Mouse (Mus musculus) cerebellum, adult 11-12 months (tissue): Measurements from ENCODE around the gene 1700016K19Rik.
"Not testable (repeated sequence)": the region's sequence is repeated elsewhere in the genome, so short reads cannot be mapped to it uniquely, and the experiment has no call there.

Experiments used
- DNase-seq: peaks from one replicate; pipeline ENCODE4 v3.0.0; 2022

The 1700016K19Rik gene

DNA sequence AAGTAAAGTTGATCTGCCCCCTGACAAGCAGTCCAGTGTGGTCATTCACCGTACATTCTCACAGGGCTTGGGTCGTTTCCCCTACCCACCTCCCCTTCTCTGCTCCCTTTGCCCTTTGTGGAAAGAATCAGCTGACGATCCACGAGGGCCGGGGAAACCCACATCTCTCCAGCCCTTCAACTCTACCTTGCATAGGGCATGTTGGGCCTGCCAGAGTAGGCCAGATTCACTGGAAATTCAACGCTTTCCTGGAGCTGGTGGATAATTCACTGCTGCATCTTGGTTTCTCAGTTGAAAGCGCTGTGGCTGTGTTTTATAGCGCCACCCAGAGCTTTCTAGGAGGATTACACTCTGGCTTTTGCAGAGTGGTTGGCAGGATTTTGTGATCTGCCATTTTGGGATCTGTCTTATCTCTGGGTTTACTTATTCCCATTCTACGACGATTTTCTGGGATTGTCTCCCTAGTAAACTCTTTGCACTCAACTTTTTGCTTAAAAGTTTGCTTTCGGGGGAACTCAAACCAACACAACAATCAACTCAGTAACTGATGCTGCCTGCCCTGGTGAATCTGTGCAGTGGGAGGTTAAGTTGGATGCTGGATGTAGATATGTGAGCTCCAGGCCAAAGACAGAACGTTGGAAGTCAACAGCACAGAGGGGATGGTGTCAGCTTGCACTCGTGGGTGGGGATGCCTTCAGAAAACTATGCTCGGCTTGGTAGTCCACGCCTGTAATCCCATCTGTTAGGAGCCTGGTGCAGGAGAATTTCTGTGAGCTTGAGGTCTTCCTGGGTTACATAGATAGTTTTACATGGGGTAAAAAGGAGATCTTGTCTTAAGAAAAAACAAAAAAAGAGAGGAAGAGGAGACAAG is 8.5 kb upstream of the 1700016K19Rik start:
- no peak for DNase-seq

- no peak for DNase-seq
These were observed 7.8 kb upstream of the 1700016K19Rik start for GRCm38 (mm10) chr11:75991911-75992310.

- no peak for DNase-seq
These were observed 7.2 kb upstream of the 1700016K19Rik start for GRCm38 (mm10) chr11:75992481-75992880.

DNA sequence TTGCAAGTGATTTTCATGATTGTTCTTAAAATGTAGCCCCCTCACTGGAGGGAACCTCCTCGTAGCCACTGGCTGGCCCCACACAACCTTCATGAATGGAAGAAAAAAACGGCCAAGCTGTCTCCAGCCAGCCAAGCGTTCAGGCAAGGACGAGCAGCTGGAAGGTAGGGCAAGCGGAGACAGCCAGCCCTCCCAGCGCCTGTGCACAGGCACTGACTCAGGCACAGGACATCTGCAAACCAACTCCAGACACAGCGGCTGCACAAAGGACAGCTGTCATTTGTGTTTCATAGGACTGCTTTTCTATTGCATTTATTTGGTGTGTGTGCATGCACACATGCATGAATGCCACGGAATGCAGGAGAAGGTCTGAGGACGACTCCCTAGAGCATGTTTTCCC is 5.4 kb upstream of the 1700016K19Rik start:
- no peak for DNase-seq

DNA sequence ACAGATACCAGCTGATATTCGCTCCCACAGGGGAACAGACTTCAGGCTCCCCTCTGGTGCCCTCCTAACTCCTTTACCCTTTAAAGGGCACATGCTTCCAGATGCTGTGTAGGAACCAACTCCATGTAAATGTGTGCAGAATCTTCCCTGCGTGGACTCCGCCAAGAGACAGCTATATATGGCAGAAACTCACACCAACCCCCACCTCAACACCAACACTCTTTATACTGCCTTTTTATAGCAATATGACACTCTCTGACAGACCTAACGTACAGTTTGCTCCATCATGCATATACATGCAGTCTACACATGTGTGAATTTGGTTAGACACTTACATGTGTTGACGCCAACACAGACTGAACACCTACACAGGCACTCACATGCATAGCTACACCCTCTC is 989 bp downstream of the 1700016K19Rik start:
- DNase-seq = no peak

- DNase-seq = no peak
These were observed 1.6 kb downstream of the 1700016K19Rik start for GRCm38 (mm10) chr11:76001237-76001878.

- not testable (repeated sequence) for DNase-seq
These were observed 4.6 kb downstream of the 1700016K19Rik start for GRCm38 (mm10) chr11:76004276-76004675.

- DNase-seq = no peak
These were observed 8.4 kb downstream of the 1700016K19Rik start for GRCm38 (mm10) chr11:76008162-76008561.

GRCm38 (mm10) chr11:76009101-76009500 is 9.4 kb downstream of the 1700016K19Rik start:
- DNase-seq = no peak

GRCm38 (mm10) chr11:76010838-76011624 is 11.3 kb downstream of the 1700016K19Rik start:
- no peak for DNase-seq

- no peak for DNase-seq
These were observed 15.5 kb downstream of the 1700016K19Rik start for GRCm38 (mm10) chr11:76015251-76015650.

- DNase-seq = no peak
These were observed 16.1 kb downstream of the 1700016K19Rik start for GRCm38 (mm10) chr11:76015814-76016213.

DNA sequence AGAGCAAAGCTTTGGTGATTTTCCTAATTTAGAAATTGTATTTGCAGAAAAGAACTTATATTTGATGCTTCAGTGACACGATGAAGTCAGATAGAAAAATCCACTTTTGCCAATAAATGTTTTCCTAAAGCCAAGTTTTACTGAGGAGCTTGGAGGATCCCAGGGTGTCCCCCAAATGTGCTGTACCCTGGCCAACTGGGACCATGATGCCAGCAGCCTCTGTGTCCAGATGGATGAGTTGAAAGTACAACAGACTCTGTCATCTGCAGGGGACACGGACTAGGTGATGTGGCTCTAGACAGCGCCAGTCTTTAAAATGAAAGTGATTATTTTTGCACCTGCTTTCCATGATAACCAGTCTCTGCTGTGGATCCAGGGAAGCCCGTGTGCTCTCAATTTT is 20.2 kb downstream of the 1700016K19Rik start:
- no peak for DNase-seq

DNA sequence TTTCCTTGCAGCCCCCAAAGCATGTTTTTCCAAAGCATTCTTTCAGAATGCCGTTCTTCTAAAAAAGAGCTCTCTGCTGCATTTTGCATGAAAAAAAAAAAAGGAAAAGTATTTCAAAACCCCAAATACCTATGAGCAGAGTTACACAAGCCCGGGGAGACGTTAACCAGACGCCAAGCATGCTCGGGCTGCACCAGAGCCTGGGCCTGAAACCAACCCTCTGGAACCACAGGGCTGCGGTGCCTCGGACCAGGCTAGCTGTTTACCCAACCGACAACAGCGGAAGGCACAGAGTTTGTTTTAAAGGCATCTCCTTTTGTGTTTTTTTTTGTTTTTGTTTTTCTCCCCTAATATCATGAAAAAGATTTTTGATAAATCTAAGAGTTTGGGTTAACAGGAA is 21.2 kb downstream of the 1700016K19Rik start:
- DNase-seq = no peak

GRCm38 (mm10) chr11:76025080-76025583 is 25.4 kb downstream of the 1700016K19Rik start:
- DNase-seq = no peak

- DNase-seq = no peak
These were observed 26.9 kb downstream of the 1700016K19Rik start for GRCm38 (mm10) chr11:76026527-76027138.

- DNase-seq = peak; percentile 84
These were observed 27.7 kb downstream of the 1700016K19Rik start, which contains the start of gene Rflnb for GRCm38 (mm10) chr11:76027139-76028071. TSS of gene Rflnb (minus strand) at chr11:76027782.

- no peak for DNase-seq
These were observed 28.4 kb downstream of the 1700016K19Rik start for GRCm38 (mm10) chr11:76028072-76028465.

GRCm38 (mm10) chr11:76033359-76033758 is 33.6 kb downstream of the 1700016K19Rik start:
- DNase-seq = no peak

DNA sequence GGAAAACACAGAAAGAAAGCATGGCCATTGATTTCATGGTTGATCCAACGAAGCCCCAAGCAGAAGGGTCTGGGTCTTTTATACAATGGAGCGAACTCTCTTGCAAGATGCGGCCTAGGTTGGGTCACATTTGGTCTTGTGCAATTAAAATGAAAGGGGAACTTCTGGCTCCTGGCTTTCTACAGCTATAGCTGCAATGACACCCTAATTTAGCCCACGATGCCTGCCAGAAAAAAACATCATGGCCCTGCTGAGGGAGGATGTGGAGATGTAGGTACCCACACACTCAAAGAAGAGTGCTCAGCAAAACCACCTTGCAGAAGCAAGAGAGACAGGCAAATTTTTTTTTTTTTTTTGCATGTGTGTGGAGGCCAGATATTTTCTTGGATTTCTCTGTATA is 34.1 kb downstream of the 1700016K19Rik start:
- DNase-seq = no peak

DNA sequence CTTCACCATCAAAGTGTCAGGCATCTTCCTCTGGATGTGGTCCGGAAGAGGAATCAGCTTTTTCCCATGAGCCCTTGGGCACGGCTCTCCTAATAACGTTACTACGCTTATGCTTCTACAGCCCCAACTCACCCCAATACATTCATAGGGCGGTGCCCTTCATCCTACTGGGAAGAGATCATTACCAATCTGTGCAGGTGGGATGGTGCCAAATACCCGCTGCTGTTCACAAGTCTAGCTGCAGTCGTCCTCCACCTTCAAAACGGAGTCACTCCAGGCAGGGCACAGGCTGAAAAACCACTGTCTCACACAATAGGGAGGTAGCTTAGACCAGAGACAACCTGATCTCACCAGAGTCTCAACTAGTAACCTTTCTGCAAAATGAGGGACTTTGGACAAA is 35.5 kb downstream of the 1700016K19Rik start:
- peak; percentile 66 for DNase-seq
